Mouse (Mus musculus) hindbrain, embryonic 14.5 days (tissue): ENCODE results near the gene Trappc1. TPM values are rescaled to one million over a fixed set of nuclear protein-coding genes. Genes with fewer than 3 reads are reported as not detected.
A peak's percentile ranks its signal among the peaks of the same experiment; 100 is the strongest.

ENCODE experiments used
- ATAC-seq: fragments of 200-750 bp; cut with Nextera tagmentation; 2 replicates; pipeline ENCODE4 v1.8.0; 2017; ENCODE audit warnings: moderate number of reproducible peaks, mild to moderate bottlenecking, moderate TSS enrichment, moderate library complexity; ENCODE audit not compliant: low FRiP score
- DNase-seq: peaks from one replicate; pipeline ENCODE4 v3.0.0-alpha.2; 2015; ENCODE audit warnings: low spot score
- H3K27ac ChIP-seq: fragments of 300-500 bp; sonication (generic); 2 replicates; pipeline ENCODE4 v1.5.1; 2014; ENCODE audit warnings: mild to moderate bottlenecking, moderate library complexity
- H3K27me3 ChIP-seq: fragments of 300-500 bp; sonication (generic); 2 replicates; pipeline ENCODE4 v1.6.1; 2014; ENCODE audit warnings: mild to moderate bottlenecking, low read length, mixed read lengths; ENCODE audit not compliant: control insufficient read depth, insufficient read depth
- H3K36me3 ChIP-seq: fragments of 300-500 bp; sonication (generic); replicated peaks from 2 replicates; pipeline ENCODE4 v1.6.1; 2014; ENCODE audit not compliant: control insufficient read depth, insufficient read depth
- H3K4me1 ChIP-seq: fragments of 300-500 bp; sonication (generic); replicated peaks from 2 replicates; pipeline ENCODE4 v1.6.1; 2014; ENCODE audit warnings: antibody characterized with exemption, low read length, mixed read lengths; ENCODE audit not compliant: control insufficient read depth, insufficient read depth
- H3K4me2 ChIP-seq: fragments of 300-500 bp; sonication (generic); replicated peaks from 2 replicates; pipeline ENCODE4 v1.6.1; 2014; ENCODE audit warnings: mild to moderate bottlenecking, moderate library complexity
- H3K4me3 ChIP-seq: fragments of 300-500 bp; sonication (generic); replicated peaks from 2 replicates; pipeline ENCODE4 v1.5.1; 2014; ENCODE audit warnings: mild to moderate bottlenecking, low read length
- H3K9ac ChIP-seq: fragments of 300-500 bp; sonication (generic); 2 replicates; pipeline ENCODE4 v1.6.1; 2014
- H3K9me3 ChIP-seq: fragments of 300-500 bp; sonication (generic); 2 replicates; pipeline ENCODE4 v1.6.1; 2016; ENCODE audit warnings: low read length; ENCODE audit not compliant: control insufficient read depth
- WGBS: fragments of 180-500 bp; shearing (Covaris S2); extraction: QIAGEN DNeasy Blood & Tissue Kit; methylation state at CpG from one replicate; pipeline ENCODE4 v1.1.7; 2014; 5-methylcytosine and 5-hydroxymethylcytosine counted together
- polyA plus RNA-seq: library from polyadenylated mRNA; unstranded; fragments of >200 nt; fragmentation: Nextera tagmentation; extraction: Ambion mirVana; gene quantifications from 2 replicates; pipeline ENCODE4 v1.2.1, GENCODE M21; 2014

Trappc1 gene
- polyA plus RNA-seq, 1 experiment from 2014 or later, result 197 TPM

DNA sequence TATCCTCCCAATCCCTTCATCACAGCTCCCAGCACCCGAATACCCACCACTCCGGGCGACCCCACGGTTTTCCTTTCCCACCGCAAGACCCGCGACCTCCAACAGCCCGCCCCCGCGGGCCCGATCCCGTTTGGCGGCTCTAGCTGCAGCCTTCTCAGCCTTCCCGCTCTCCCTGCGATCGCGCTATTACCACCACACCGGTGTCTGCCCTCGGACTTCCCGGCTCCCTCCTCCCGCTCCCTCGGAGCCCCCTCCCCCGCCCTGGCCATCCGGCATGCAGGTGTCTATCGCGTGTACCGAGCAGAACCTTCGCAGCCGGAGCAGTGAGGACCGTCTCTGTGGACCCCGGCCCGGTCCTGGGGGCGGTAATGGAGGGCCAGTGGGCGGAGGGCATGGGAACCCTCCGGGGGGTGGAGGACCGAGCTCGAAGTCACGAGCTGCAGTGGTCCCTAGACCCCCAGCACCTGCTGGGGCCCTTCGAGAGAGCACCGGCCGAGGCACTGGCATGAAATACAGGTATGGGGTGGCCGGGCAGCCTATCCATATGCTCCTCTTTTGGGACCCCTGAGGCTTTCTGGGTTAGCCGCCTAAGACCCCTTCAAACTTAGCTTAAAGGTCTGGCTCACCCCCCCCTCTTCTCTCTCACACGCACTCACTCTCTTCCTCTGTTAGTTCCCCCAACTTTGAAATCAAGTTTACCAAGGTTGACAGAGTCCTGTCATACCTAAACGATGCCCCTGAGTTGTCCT is 2.8 kb downstream of the Trappc1 start:
- peak; percentile 21; the same call in 1 of the 2 replicates for ATAC-seq
- Histone ChIP-seq H3K4me3 (peak overlapping the region; percentile 46), H3K9ac (peak overlapping the region; percentile 61), H3K27ac (0 out of 2 replicates have a peak overlapping the region, but pooled peaks have one; percentile 39), H3K36me3 (no peaks in the 10 kb centered on the region), H3K27me3 (0 out of 2 replicates have a peak, but pooled peaks cover 10% of the 10 kb centered on the region), H3K9me3 (no peaks in the 10 kb centered on the region), H3K4me1 (peaks cover 40% of the 10 kb centered on the region), H3K4me2 (peak overlapping the region; percentile 77)
- WGBS, result 1% methylated on average over 45 of the region's 45 CpGs
- DNase-seq, result no peak

DNA sequence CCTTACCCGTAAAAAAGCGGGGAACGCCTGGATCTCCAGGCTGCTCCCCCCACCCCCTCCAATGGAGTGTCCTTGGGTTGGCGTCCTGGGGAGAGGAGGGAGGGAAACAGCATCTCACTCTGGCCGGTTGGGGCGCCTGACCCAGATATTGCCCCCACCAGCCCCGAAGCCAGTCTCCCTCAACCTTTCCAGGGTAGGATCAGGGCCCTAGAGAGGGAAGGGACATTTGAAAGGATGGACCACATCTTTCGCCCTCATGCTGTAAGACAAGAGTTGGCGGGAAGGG is 3.3 kb downstream of the Trappc1 start:
- WGBS, result 13% methylated on average over 9 of the region's 9 CpGs
- Histone ChIP-seq H3K9ac (no peak overlapping the region), H3K27ac (no peak overlapping the region), H3K4me1 (peaks cover 39% of the 10 kb centered on the region), H3K4me3 (peak overlapping the region; percentile 46; the same call in 1 of the 2 replicates), H3K36me3 (no peaks in the 10 kb centered on the region), H3K4me2 (peak overlapping the region; percentile 77), H3K27me3 (0 out of 2 replicates have a peak, but pooled peaks cover 10% of the 10 kb centered on the region), H3K9me3 (no peaks in the 10 kb centered on the region)
- no peak for ATAC-seq
- no peak for DNase-seq

DNA sequence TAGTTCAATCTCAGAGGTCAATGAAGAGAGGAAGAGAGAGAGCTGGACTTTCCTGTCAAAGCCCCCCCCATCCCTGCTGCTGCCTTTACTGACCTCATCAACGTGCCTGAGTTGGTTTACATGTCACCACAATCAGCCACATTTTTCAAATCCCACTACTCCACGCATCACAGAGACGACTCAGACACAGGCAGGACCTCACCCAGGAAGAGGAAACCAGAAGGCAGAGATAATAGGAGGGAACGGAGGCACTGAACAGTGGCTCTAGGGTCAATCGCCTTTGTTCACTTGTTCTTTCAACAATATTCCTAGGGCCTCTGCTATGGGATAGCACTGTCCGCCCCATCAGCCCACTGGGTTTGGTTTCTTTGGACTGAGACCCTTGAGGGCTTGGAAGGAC is 3.9 kb downstream of the Trappc1 start:
- no peak for ATAC-seq
- 41% methylated on average over 6 of the region's 6 CpGs for WGBS
- Histone ChIP-seq H3K27me3 (0 out of 2 replicates have a peak, but pooled peaks cover 10% of the 10 kb centered on the region), H3K9ac (no peak overlapping the region), H3K4me1 (peaks cover 34% of the 10 kb centered on the region), H3K36me3 (no peaks in the 10 kb centered on the region), H3K4me3 (no peak overlapping the region), H3K9me3 (no peaks in the 10 kb centered on the region), H3K4me2 (no peak overlapping the region), H3K27ac (no peak overlapping the region)
- DNase-seq, result no peak

DNA sequence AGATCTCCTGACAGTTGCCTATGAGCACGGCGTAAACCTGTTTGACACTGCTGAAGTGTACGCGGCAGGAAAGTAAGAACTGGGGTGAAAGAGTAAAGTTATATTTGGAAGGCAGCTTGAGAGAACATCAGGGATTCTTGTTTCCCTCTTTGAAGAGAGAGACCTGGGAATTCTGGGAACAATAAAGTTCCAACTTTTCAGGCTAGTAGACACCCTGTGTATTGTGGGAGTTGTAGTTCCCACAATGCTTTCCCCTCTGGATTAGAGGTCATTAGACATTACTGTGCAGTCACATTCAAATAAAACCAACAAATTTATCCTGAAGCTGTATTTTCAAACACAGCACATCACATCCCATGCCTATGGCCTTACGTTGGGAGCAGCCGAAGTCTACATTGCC is 4.7 kb downstream of the Trappc1 start:
- no peak overlapping the region for H3K4me2 ChIP-seq
- H3K9ac ChIP-seq, result no peak overlapping the region
- ATAC-seq, result no peak
- no peaks in the 10 kb centered on the region for H3K9me3 ChIP-seq
- no peak overlapping the region for H3K4me3 ChIP-seq
- H3K4me1 ChIP-seq, result peaks cover 32% of the 10 kb centered on the region
- no peak for DNase-seq
- 0 out of 2 replicates have a peak, but pooled peaks cover 10% of the 10 kb centered on the region for H3K27me3 ChIP-seq
- H3K36me3 ChIP-seq, result no peaks in the 10 kb centered on the region
- H3K27ac ChIP-seq, result no peak overlapping the region
- WGBS, result 93% methylated on average over 6 of the region's 6 CpGs

DNA sequence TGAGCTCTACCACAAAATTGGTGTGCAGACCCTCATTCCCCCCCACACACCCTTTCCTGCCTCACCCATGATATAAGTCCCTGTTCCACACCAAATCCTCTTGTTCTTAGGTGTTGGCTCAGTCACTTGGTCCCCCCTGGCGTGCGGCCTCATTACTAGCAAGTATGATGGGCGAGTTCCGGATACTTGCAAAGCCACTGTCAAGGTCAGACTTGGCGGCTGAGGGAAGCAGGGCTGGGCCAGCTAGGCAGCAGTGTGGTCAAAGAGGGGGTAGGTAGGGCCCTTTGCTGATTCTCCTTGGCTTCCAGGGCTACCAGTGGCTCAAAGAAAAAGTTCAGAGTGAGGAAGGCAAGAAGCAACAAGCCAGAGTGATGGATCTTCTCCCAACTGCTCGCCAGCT is 7.4 kb downstream of the Trappc1 start:
- Histone ChIP-seq H3K9ac (peak overlapping the region; percentile 64), H3K9me3 (no peaks in the 10 kb centered on the region), H3K27me3 (0 out of 2 replicates have a peak, but pooled peaks cover 10% of the 10 kb centered on the region), H3K4me3 (peak overlapping the region; percentile 31; the same call in 1 of the 2 replicates), H3K36me3 (no peaks in the 10 kb centered on the region), H3K27ac (peak overlapping the region; percentile 86), H3K4me1 (peaks cover 22% of the 10 kb centered on the region; the same call in 1 of the 2 replicates), H3K4me2 (peak overlapping the region; percentile 66)
- DNase-seq (no peak), ATAC-seq (no peak)
- WGBS, result 93% methylated on average over 6 of the region's 6 CpGs

DNA sequence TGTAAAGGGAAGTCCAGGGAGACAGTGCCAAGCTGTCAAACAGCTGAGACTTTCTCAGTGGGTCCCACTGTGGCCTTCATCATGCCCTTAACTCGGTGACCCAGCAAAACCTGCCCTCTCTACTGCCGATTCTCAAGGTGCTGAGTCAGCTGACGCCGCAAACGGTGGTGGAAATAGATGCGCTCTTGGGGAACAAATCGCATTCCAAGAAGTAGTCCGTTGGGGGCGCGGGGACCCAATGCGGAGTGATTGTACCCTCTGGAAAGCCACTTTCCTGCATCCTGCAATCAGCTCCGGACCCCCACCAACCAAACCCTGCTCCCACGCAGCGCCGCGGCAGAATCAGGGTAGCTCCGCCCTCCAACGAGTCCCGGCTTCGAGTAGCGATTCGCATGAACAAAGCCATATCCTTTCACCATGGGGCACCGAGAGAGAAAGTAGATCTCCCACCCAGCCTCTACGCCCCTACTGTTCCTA is 8.2 kb downstream of the Trappc1 start:
- H3K4me2 ChIP-seq, result peak overlapping the region; percentile 66
- ATAC-seq (peak; percentile 80), DNase-seq (peak; percentile 87)
- H3K9me3 ChIP-seq, result no peaks in the 10 kb centered on the region
- H3K4me3 ChIP-seq, result peak overlapping the region; percentile 31
- no peaks in the 10 kb centered on the region for H3K36me3 ChIP-seq
- peaks cover 14% of the 10 kb centered on the region; the same call in 1 of the 2 replicates for H3K4me1 ChIP-seq
- H3K27ac ChIP-seq, result peak overlapping the region; percentile 86
- H3K27me3 ChIP-seq, result 0 out of 2 replicates have a peak, but pooled peaks cover 8% of the 10 kb centered on the region
- 1% methylated on average over 24 of the region's 24 CpGs for WGBS
- peak overlapping the region; percentile 64 for H3K9ac ChIP-seq

DNA sequence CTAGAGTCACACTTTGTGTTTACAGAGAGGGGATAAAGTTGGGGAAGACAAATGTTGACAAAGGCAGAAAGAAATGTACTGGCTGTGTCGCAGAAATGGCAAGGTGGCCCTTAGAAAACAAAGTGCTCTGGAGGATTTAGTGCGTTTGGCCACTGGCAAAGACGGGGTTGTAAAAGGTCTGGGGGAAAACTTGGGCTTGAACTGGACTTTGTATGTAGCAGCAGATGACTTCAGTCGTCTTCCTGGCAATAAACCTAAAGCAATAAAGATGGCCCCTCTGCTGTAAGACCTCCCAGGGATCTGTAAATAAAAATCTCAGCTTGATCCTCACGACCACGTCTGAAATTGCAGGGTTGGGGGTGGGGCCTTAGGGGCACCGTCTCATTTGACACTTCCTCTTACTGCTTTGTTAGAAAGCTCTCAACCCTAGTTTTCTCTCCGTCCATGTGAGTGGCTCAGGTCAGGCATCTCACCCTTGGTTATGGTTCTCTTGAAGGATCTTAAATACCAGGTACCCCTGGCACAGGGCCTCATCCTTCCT is 9.0 kb downstream of the Trappc1 start:
- H3K9me3 ChIP-seq, result no peaks in the 10 kb centered on the region
- H3K4me1 ChIP-seq, result peaks cover 12% of the 10 kb centered on the region; the same call in 1 of the 2 replicates
- H3K4me2 ChIP-seq, result peak overlapping the region; percentile 66
- no peaks in the 10 kb centered on the region for H3K36me3 ChIP-seq
- peak overlapping the region; percentile 64; the same call in 1 of the 2 replicates for H3K9ac ChIP-seq
- peak overlapping the region; percentile 86 for H3K27ac ChIP-seq
- no peak overlapping the region for H3K4me3 ChIP-seq
- ATAC-seq (no peak), DNase-seq (no peak)
- WGBS, result 38% methylated on average over 8 of the region's 8 CpGs
- H3K27me3 ChIP-seq, result no peaks in the 10 kb centered on the region

DNA sequence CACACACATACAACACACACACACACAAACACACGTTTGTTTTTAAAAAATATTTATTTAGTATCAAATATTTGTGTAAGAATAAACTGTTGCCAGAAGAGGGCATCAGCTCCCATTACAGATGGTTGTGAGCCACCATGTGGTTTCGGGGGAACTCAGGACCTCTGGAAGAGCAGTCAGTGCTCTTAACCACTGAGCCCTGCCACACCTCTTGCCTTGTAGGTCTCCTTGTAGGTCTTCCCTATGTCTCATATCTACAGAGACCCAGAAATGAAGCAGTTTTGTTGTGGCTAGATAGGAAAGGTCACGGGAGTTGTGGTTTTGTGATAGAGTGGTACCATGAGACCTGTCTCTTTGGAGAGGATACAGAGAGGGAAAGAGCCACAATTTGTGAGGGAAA is 10.1 kb downstream of the Trappc1 start:
- Histone ChIP-seq H3K4me2 (no peak overlapping the region), H3K27me3 (no peaks in the 10 kb centered on the region), H3K36me3 (no peaks in the 10 kb centered on the region), H3K9ac (no peak overlapping the region), H3K4me1 (peaks cover 12% of the 10 kb centered on the region; the same call in 1 of the 2 replicates), H3K27ac (no peak overlapping the region), H3K4me3 (no peak overlapping the region), H3K9me3 (no peaks in the 10 kb centered on the region)
- no peak for ATAC-seq
- 63% methylated on average over 3 of the region's 3 CpGs for WGBS
- DNase-seq, result no peak

DNA sequence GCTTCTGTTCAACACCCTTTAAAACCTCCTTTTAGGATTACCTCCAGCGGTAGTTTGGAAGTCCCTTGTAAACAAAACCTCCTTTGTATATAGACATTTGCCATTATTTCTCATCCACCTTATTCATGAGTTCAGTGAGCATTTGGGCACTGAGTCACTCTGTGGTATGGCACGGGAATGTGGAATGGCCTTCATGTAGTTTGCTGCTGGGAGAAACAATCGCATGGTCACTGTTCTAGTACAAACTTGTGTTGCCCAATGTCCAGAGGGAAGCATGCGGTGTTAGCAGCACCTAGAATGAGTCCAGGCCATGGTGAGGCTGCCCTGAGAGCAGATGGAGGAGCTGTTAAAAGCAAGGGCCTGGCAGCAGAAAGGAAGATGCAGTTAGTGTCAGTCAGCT is 11.0 kb downstream of the Trappc1 start:
- DNase-seq, result no peak
- Histone ChIP-seq H3K4me1 (peaks cover 13% of the 10 kb centered on the region; the same call in 1 of the 2 replicates), H3K36me3 (no peaks in the 10 kb centered on the region), H3K27ac (no peak overlapping the region), H3K4me3 (no peak overlapping the region), H3K9ac (no peak overlapping the region), H3K27me3 (no peaks in the 10 kb centered on the region), H3K9me3 (no peaks in the 10 kb centered on the region), H3K4me2 (no peak overlapping the region)
- 79% methylated on average over 4 of the region's 4 CpGs for WGBS
- no peak for ATAC-seq
